Mouse (Mus musculus) intestine, postnatal 0 days (tissue): ENCODE results near the gene Timm29. TPM values are rescaled to one million over a fixed set of nuclear protein-coding genes. Genes with fewer than 3 reads are reported as not detected.

Source experiments
- ATAC-seq: fragments of 200-750 bp; cut with Nextera tagmentation; 2 replicates; pipeline ENCODE4 v1.8.0; 2017; ENCODE audit warnings: mild to moderate bottlenecking, moderate TSS enrichment, moderate library complexity
- H3K27ac ChIP-seq: fragments of 300-500 bp; sonication (generic); 2 replicates; pipeline ENCODE4 v1.5.1; 2014; ENCODE audit warnings: mild to moderate bottlenecking, low read depth, low read length, moderate library complexity
- H3K27me3 ChIP-seq: fragments of 300-500 bp; sonication (generic); replicated peaks from 2 replicates; pipeline ENCODE4 v1.6.1; 2014; ENCODE audit warnings: low read length, mixed read lengths; ENCODE audit not compliant: control insufficient read depth, insufficient read depth
- H3K36me3 ChIP-seq: fragments of 300-500 bp; sonication (generic); 2 replicates; pipeline ENCODE4 v1.6.1; 2014; ENCODE audit warnings: mild to moderate bottlenecking, moderate library complexity; ENCODE audit not compliant: control insufficient read depth, insufficient read depth
- H3K4me1 ChIP-seq: fragments of 300-500 bp; sonication (generic); replicated peaks from 2 replicates; pipeline ENCODE4 v1.6.1; 2014; ENCODE audit warnings: antibody characterized with exemption, low read length, mixed read lengths; ENCODE audit not compliant: control insufficient read depth, insufficient read depth
- H3K4me2 ChIP-seq: fragments of 300-500 bp; sonication (generic); replicated peaks from 2 replicates; pipeline ENCODE4 v1.6.1; 2014; ENCODE audit warnings: low read depth, mild to moderate bottlenecking, moderate library complexity
- H3K4me3 ChIP-seq: fragments of 300-500 bp; sonication (generic); 2 replicates; pipeline ENCODE4 v1.5.1; 2014; ENCODE audit warnings: low read depth, low read length
- H3K9ac ChIP-seq: fragments of 300-500 bp; sonication (generic); 2 replicates; pipeline ENCODE4 v1.6.1; 2014; ENCODE audit warnings: mild to moderate bottlenecking, low read depth, low read length
- H3K9me3 ChIP-seq: fragments of 300-500 bp; sonication (generic); 2 replicates; pipeline ENCODE4 v1.6.1; 2016; ENCODE audit warnings: mixed run types; ENCODE audit not compliant: control insufficient read depth
- CTCF ChIP-seq: sonication (generic); IDR thresholded peaks from 2 replicates; pipeline ENCODE4 v1.5.1; 2016; ENCODE audit warnings: low read depth, mild to moderate bottlenecking, control low read depth, antibody characterized with exemption, moderate library complexity
- WGBS: fragments of 180-500 bp; shearing (Covaris S2); extraction: QIAGEN DNeasy Blood & Tissue Kit; methylation state at CpG from one replicate; pipeline ENCODE4 v1.1.7; 2014; 5-methylcytosine and 5-hydroxymethylcytosine counted together
- polyA plus RNA-seq: library from polyadenylated mRNA; unstranded; fragments of >200 nt; fragmentation: Nextera tagmentation; extraction: Ambion mirVana; gene quantifications from 2 replicates; pipeline ENCODE4 v1.2.1, GENCODE M21; 2015

Gene Timm29
- polyA plus RNA-seq, 1 experiment from 2014 or later: 15.9 TPM

DNA sequence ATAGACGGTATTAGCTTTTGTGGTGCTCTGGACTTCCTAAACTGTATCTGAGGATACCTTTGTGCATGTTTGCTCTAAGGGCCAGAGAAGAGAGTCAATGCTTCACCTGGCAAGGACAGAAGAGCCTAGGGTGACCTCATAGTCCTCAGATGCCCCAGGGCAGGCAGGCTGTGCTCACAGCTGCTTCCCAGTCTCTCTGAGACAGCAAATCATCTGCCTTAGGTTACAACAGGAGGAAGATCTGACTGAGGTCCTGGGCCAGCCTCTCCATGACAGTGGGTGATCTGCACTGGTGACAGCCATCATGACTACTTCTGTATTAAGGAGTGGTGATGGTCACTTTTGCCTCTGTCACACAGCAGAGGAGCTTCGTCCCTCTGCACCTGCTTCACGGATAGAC lies 33.4 kb upstream of the Timm29 start:
- Histone ChIP-seq H3K4me2 (no peak overlapping the region), H3K27me3 (no peaks in the 10 kb centered on the region), H3K9ac (no peak overlapping the region), H3K4me3 (no peak overlapping the region), H3K4me1 (0 out of 2 replicates have a peak, but pooled peaks cover 3% of the 10 kb centered on the region), H3K9me3 (no peaks in the 10 kb centered on the region), H3K27ac (no peak overlapping the region), H3K36me3 (peaks cover 10% of the 10 kb centered on the region; the same call in 1 of the 2 replicates)
- ATAC-seq: no peak
- no peak for TF ChIP-seq CTCF
- WGBS: 94% methylated on average over 3 of the region's 3 CpGs

DNA sequence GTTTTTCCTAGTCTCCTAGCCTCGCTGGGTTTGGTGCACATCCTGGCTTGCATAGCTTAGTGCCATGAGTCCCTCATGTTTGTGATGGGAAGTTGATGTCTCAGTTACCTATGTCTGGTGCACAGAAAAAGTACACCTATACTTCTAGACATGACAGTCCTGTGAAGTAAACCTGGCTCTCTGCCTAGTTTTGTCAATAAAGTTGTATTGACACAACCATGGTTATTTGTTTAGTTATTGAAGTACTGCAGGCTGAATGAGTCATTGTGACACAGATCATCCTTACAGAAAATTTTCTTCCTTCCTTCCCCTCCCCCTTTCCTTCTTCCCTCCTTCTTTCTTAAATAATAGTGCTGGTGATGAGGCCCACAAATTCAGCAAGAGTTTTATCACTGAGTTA lies 28.1 kb upstream of the Timm29 start:
- Histone ChIP-seq H3K27me3 (no peaks in the 10 kb centered on the region), H3K27ac (no peak overlapping the region), H3K36me3 (peaks cover 7% of the 10 kb centered on the region; the same call in 1 of the 2 replicates), H3K4me3 (no peak overlapping the region), H3K9me3 (no peaks in the 10 kb centered on the region), H3K4me1 (no peaks in the 10 kb centered on the region), H3K9ac (no peak overlapping the region), H3K4me2 (no peak overlapping the region)
- WGBS: 69% methylated on average over 1 of the region's 1 CpGs
- no peak for ATAC-seq
- no peak for TF ChIP-seq CTCF

DNA sequence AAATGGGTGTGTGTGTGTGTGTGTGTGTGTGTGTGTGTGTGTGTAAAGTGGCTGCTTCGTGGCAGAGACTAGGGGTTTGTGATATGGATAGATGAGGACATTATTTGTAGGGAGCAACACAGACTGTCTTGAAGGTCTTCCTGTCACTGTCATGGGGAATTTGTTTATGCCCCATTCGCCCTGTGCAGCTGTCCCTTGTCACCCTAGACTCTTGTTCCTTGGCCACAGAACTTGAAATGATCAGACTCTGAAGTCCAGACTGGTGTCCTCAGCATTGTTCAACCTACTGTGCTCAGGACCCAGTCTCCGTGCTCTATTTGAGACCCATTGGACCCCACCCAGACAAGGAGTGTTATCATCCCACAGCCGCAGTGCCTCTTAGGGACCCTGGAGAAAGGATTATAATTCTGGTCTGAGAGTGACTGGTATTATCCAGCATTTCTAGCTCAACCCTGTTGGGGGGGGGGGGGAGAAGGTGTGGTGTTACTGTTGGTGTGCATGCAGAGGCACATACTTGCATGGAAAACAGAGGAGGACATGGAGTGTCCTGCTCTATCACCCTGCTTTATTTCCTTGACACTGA lies 27.4 kb upstream of the Timm29 start:
- H3K9ac ChIP-seq: no peak overlapping the region
- TF ChIP-seq CTCF: no peak
- no peak overlapping the region for H3K27ac ChIP-seq
- 65% methylated on average over 4 of the region's 4 CpGs for WGBS
- H3K4me1 ChIP-seq: no peaks in the 10 kb centered on the region
- H3K9me3 ChIP-seq: no peaks in the 10 kb centered on the region
- peaks cover 14% of the 10 kb centered on the region; the same call in 1 of the 2 replicates for H3K36me3 ChIP-seq
- no peaks in the 10 kb centered on the region for H3K27me3 ChIP-seq
- H3K4me3 ChIP-seq: no peak overlapping the region
- no peak for ATAC-seq
- no peak overlapping the region for H3K4me2 ChIP-seq

DNA sequence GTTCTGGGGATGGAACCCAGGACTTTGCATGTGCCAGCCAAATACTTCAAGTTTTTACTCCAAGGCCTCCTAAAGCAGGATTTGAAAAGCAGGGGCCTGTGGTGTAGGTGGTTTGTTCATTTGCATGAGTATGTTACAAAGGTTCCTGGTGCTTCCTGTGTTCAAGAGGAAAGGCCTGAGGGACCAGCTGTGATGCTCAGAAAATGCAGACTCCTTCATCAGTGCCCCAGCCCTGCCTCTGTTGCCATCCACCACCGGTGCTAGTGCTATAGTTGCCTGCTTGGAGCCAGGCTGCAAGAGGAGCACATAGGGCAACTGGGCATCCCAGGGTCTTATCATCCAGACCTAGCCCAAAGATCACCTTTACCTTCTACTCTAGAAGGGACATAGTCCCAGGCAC lies 26.0 kb upstream of the Timm29 start:
- Histone ChIP-seq H3K4me2 (no peak overlapping the region), H3K4me3 (no peak overlapping the region), H3K27me3 (no peaks in the 10 kb centered on the region), H3K27ac (no peak overlapping the region), H3K4me1 (no peaks in the 10 kb centered on the region), H3K9me3 (no peaks in the 10 kb centered on the region), H3K9ac (no peak overlapping the region), H3K36me3 (peaks cover 24% of the 10 kb centered on the region)
- WGBS: 93% methylated on average over 1 of the region's 1 CpGs
- no peak for ATAC-seq
- no peak for TF ChIP-seq CTCF

DNA sequence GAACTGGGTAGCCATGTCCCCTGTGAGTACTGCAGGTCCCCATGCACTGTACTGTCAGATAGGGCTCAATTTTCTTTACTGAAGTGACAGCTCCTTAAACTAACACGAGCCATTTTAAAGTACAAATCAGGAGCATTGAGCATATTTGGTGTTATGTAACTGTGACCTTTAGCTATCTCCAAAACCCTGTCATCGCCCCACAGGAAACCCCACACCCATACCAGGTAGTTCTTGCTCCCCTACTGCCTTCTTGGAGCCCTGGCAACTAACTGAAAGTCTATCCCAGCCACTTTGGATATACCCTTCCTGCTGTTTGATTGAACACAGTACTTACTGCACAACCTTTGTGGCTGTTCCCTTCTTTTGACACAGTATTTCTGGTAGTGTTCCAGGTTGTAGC lies 25.5 kb upstream of the Timm29 start:
- Histone ChIP-seq H3K27me3 (no peaks in the 10 kb centered on the region), H3K4me1 (no peaks in the 10 kb centered on the region), H3K4me2 (no peak overlapping the region), H3K36me3 (peaks cover 24% of the 10 kb centered on the region), H3K9ac (no peak overlapping the region), H3K27ac (no peak overlapping the region), H3K9me3 (no peaks in the 10 kb centered on the region), H3K4me3 (no peak overlapping the region)
- ATAC-seq: no peak
- no peak for TF ChIP-seq CTCF
- 67% methylated on average over 2 of the region's 2 CpGs for WGBS

DNA sequence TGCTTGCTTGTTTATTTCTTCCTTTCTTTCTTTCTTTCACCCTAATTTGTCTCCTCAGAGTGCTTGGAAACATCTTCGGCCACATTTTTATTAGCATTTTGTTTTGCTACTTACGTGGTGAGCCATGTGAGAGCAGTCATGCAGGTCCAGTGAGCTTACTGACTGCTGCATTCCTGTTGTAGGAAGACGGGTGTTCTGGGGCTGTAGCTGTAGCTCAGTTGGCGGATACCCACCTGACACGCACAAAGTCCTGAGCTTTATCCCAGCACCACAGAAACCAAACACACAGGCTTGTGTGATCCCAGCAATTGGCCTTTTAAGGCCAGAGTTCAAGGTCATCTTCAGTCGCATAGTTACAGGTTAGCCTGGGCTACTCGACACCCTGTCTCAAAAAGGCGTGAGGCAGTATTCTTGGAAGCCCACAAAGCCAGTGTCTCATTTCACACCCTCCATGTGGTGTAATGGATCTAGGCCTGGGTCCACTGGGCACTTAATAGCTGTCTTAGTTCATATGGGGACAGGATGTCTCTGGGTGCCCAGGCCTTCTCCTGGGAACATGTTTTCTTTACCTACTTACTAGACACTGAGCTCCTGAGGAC lies 23.8 kb upstream of the Timm29 start:
- H3K27me3 ChIP-seq: no peaks in the 10 kb centered on the region
- TF ChIP-seq CTCF: no peak
- H3K9ac ChIP-seq: no peak overlapping the region
- no peak for ATAC-seq
- H3K27ac ChIP-seq: no peak overlapping the region
- H3K4me3 ChIP-seq: no peak overlapping the region
- H3K9me3 ChIP-seq: no peaks in the 10 kb centered on the region
- peaks cover 38% of the 10 kb centered on the region for H3K36me3 ChIP-seq
- WGBS: 82% methylated on average over 8 of the region's 8 CpGs
- no peaks in the 10 kb centered on the region for H3K4me1 ChIP-seq
- no peak overlapping the region for H3K4me2 ChIP-seq
